In the genomic region with DNA sequence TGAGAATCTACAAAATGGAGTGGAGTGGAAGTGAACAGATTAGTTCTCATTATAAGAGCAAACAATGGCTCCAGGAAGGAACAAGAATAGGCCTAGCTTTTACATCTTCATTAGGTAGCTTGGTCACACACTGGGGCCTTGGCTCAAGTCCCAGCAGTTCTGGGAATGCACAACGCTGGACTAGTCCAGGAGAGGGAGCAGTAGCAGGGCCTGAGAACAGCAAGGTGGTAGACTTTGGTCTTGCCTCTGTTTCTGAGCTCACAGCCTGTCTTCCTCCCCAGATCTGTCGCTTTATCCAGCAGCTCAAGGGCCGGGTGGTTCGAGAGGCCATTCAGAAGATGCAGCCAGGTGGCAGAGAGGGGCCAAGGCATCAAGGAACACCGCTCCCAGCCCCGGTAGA, we compare ENCODE assay signal across 8 mouse cellular contexts. TPM values are rescaled to one million over a fixed set of nuclear protein-coding genes. Genes with fewer than 3 reads are reported as not detected.
A peak's percentile ranks its signal among the peaks of the same experiment; 100 is the strongest.
DNase-seq lines count a peak whose midpoint lies in the region; ATAC-seq and TF ChIP-seq lines count a peak whose summit lies in the region.

No protein-coding gene starts in this region.

- CTCF ChIA-PET in Patski (lab: Charles Lee), result interaction anchor here (0.7 to 2.7 kb wide), 14 partner anchors 12 to 118 kb away, joined by 3 to 19 read pairs (median 4); partner anchors contain the start of genes Gm49320, Map2k7 and Timm44

- no peaks in the 10 kb centered on the region for H3K27me3 ChIP-seq in Patski
- H3K27me3 ChIP-seq in forebrain, embryonic 11.5 days (ENCODE audit: control insufficient read depth, insufficient read depth, low read length), result no peaks in the 10 kb centered on the region; the same call in 1 of the 2 replicates
- H3K27me3 ChIP-seq in intestine, embryonic 15.5 days (replicated peaks), result no peaks in the 10 kb centered on the region
- H3K27me3 ChIP-seq in limb, embryonic 13.5 days, result no peaks in the 10 kb centered on the region
- no peaks in the 10 kb centered on the region for H3K27me3 ChIP-seq in neural tube, embryonic 13.5 days

- POLR2A ChIA-PET in Patski (lab: Charles Lee), result no interaction called here

- 65% methylated on average over 6 of the region's 6 CpGs for WGBS in forebrain, embryonic 11.5 days
- 58% methylated on average over 6 of the region's 6 CpGs for WGBS in intestine, embryonic 15.5 days
- 74% methylated on average over 6 of the region's 6 CpGs for WGBS in limb, embryonic 13.5 days
- 69% methylated on average over 6 of the region's 6 CpGs for WGBS in neural tube, embryonic 13.5 days

- H3K4me2 ChIP-seq in forebrain, embryonic 11.5 days (ENCODE audit: low read depth, low read length, severe bottlenecking), result peak overlapping the region; percentile 74
- H3K4me2 ChIP-seq in intestine, embryonic 15.5 days (replicated peaks), result peak overlapping the region; percentile 77
- H3K4me2 ChIP-seq in limb, embryonic 13.5 days (replicated peaks), result peak overlapping the region; percentile 83
- peak overlapping the region; percentile 63 for H3K4me2 ChIP-seq in neural tube, embryonic 13.5 days

- H3K27ac ChIP-seq in forebrain, embryonic 11.5 days (ENCODE audit: low read depth, low read length), result no peak overlapping the region
- 0 out of 2 replicates have a peak overlapping the region, but pooled peaks have one; percentile 29 for H3K27ac ChIP-seq in intestine, embryonic 15.5 days
- peak overlapping the region; percentile 91; the same call in 1 of the 2 replicates for H3K27ac ChIP-seq in limb, embryonic 13.5 days
- peak overlapping the region; percentile 95 for H3K27ac ChIP-seq in neural tube, embryonic 13.5 days (replicated peaks)

- DNase-seq in adrenal gland, postnatal 10 days, result peak; percentile 76
- DNase-seq in adrenal gland, postnatal 4 days (ENCODE audit: low spot score in 2 of 2), result no peak
- no peak for DNase-seq in Patski (ENCODE audit: low read depth, low spot score)
- DNase-seq in forebrain, embryonic 11.5 days (ENCODE audit: low spot score), result no peak
- DNase-seq in thymus, postnatal 36 days, result no peak

- peak overlapping the region; percentile 77 for H3K4me3 ChIP-seq in forebrain, embryonic 11.5 days (ENCODE audit: low read depth, low read length)
- H3K4me3 ChIP-seq in intestine, embryonic 15.5 days (replicated peaks), result peak overlapping the region; percentile 99
- peak overlapping the region; percentile 79 for H3K4me3 ChIP-seq in limb, embryonic 13.5 days
- peak overlapping the region; percentile 85 for H3K4me3 ChIP-seq in neural tube, embryonic 13.5 days

- H3K9ac ChIP-seq in forebrain, embryonic 11.5 days (ENCODE audit: low read length), result no peak overlapping the region; the same call in 1 of the 2 replicates
- H3K9ac ChIP-seq in intestine, embryonic 15.5 days, result no peak overlapping the region; the same call in 1 of the 2 replicates
- H3K9ac ChIP-seq in limb, embryonic 13.5 days, result peak overlapping the region; percentile 88; the same call in 1 of the 2 replicates
- peak overlapping the region; percentile 90 for H3K9ac ChIP-seq in neural tube, embryonic 13.5 days

- no peak for TF ChIP-seq CTCF in Patski (IDR thresholded peaks at IDR 0.05)

- no peaks in the 10 kb centered on the region for H3K9me3 ChIP-seq in forebrain, embryonic 11.5 days (ENCODE audit: control insufficient read depth, low read length)
- H3K9me3 ChIP-seq in intestine, embryonic 15.5 days, result no peaks in the 10 kb centered on the region
- no peaks in the 10 kb centered on the region for H3K9me3 ChIP-seq in limb, embryonic 13.5 days
- no peaks in the 10 kb centered on the region for H3K9me3 ChIP-seq in neural tube, embryonic 13.5 days

- peaks cover 4% of the 10 kb centered on the region; the same call in 1 of the 2 replicates for H3K36me3 ChIP-seq in forebrain, embryonic 11.5 days (ENCODE audit: control insufficient read depth, insufficient read depth, low read length)
- H3K36me3 ChIP-seq in intestine, embryonic 15.5 days, result peaks cover 21% of the 10 kb centered on the region
- H3K36me3 ChIP-seq in limb, embryonic 13.5 days, result peaks cover 40% of the 10 kb centered on the region
- peaks cover 42% of the 10 kb centered on the region for H3K36me3 ChIP-seq in neural tube, embryonic 13.5 days

- H3K4me1 ChIP-seq in forebrain, embryonic 11.5 days (replicated peaks; ENCODE audit: control insufficient read depth, insufficient read depth, low read length), result peaks cover 21% of the 10 kb centered on the region
- peaks cover 39% of the 10 kb centered on the region for H3K4me1 ChIP-seq in intestine, embryonic 15.5 days (replicated peaks)
- peaks cover 48% of the 10 kb centered on the region for H3K4me1 ChIP-seq in limb, embryonic 13.5 days
- H3K4me1 ChIP-seq in neural tube, embryonic 13.5 days (replicated peaks), result peaks cover 60% of the 10 kb centered on the region

- in situ Hi-C loops in Patski (cut with MboI; ENCODE audit: low pct_unique_long_range_greater_than_20kb), result loop anchor here (5.0 kb wide), 1 partner anchor 118 kb away; no protein-coding TSS in a partner anchor

- peak; percentile 51 for ATAC-seq in Patski
- no peak for ATAC-seq in forebrain, embryonic 11.5 days (replicated peaks; ENCODE audit: low FRiP score)
- no peak for ATAC-seq in intestine, embryonic 15.5 days
- no peak for ATAC-seq in limb, embryonic 13.5 days (ENCODE audit: low FRiP score, low read depth)
- no peak for ATAC-seq in neural tube, embryonic 13.5 days (ENCODE audit: low read depth)

RNA-seq across cellular contexts. Expression of gene Snapc2, which starts 1.1 kb away (rescaled TPM):
- 10 to 100 TPM; 21.7 to 24.4 TPM for total RNA-seq in adrenal gland, postnatal 10 days (2021)
- total RNA-seq in adrenal gland, postnatal 4 days (2021), result 10 to 100 TPM; 35.5 to 37.3 TPM
- 42.7 TPM for polyA plus RNA-seq in Patski (2021)
- polyA plus RNA-seq in forebrain, embryonic 11.5 days (2014; fragmentation: Nextera tagmentation; extraction: Ambion mirVana), result 64.4 and 77.5 TPM in 2 replicates
- 46.0 and 46.2 TPM in 2 replicates for polyA plus RNA-seq in intestine, embryonic 15.5 days (2015; fragmentation: Nextera tagmentation; extraction: Ambion mirVana)
- polyA plus RNA-seq in limb, embryonic 13.5 days (2015; fragmentation: Nextera tagmentation; extraction: Ambion mirVana), result 63.8 and 68.4 TPM in 2 replicates
- polyA plus RNA-seq in neural tube, embryonic 13.5 days (2015; fragmentation: Nextera tagmentation; extraction: Ambion mirVana), result 58.5 and 59.0 TPM in 2 replicates

RNA-seq across cellular contexts. Expression of gene Ctxn1, which starts 5.1 kb away (rescaled TPM):
- total RNA-seq in adrenal gland, postnatal 10 days (2021), result 10 to 100 TPM; 11.0 to 14.7 TPM
- total RNA-seq in adrenal gland, postnatal 4 days (2021), result 10 to 100 TPM; 25.9 to 42.7 TPM
- polyA plus RNA-seq in Patski (2021), result 81.0 TPM
- 153 and 167 TPM in 2 replicates for polyA plus RNA-seq in forebrain, embryonic 11.5 days (2014; fragmentation: Nextera tagmentation; extraction: Ambion mirVana)
- polyA plus RNA-seq in intestine, embryonic 15.5 days (2015; fragmentation: Nextera tagmentation; extraction: Ambion mirVana), result 63.1 and 63.9 TPM in 2 replicates
- 91.7 and 93.9 TPM in 2 replicates for polyA plus RNA-seq in limb, embryonic 13.5 days (2015; fragmentation: Nextera tagmentation; extraction: Ambion mirVana)
- polyA plus RNA-seq in neural tube, embryonic 13.5 days (2015; fragmentation: Nextera tagmentation; extraction: Ambion mirVana), result 276 and 301 TPM in 2 replicates

RNA-seq across cellular contexts. Expression of gene Tgfbr3l, which starts 6.0 kb away (rescaled TPM):
- total RNA-seq in adrenal gland, postnatal 10 days (2021), result 10 to 100 TPM; 10.5 to 20.2 TPM
- 10 to 100 TPM; 42.4 to 49.1 TPM for total RNA-seq in adrenal gland, postnatal 4 days (2021)
- polyA plus RNA-seq in Patski (2021), result 4.6 TPM
- polyA plus RNA-seq in forebrain, embryonic 11.5 days (2014; fragmentation: Nextera tagmentation; extraction: Ambion mirVana), result 3.3 and 4.0 TPM in 2 replicates
- 2.3 and 3.0 TPM in 2 replicates for polyA plus RNA-seq in intestine, embryonic 15.5 days (2015; fragmentation: Nextera tagmentation; extraction: Ambion mirVana)
- polyA plus RNA-seq in limb, embryonic 13.5 days (2015; fragmentation: Nextera tagmentation; extraction: Ambion mirVana), result 4.6 and 5.7 TPM in 2 replicates
- 3.3 and 7.0 TPM in 2 replicates for polyA plus RNA-seq in neural tube, embryonic 13.5 days (2015; fragmentation: Nextera tagmentation; extraction: Ambion mirVana)

RNA-seq across cellular contexts. Expression of gene Gm49320, which starts 15.3 kb away (rescaled TPM):
- total RNA-seq in adrenal gland, postnatal 10 days (2021), result 1 to 10 TPM in 1 of 2 experiments, not detected in 1; 2.4 TPM
- 1 to 10 TPM; 4.4 to 6.0 TPM for total RNA-seq in adrenal gland, postnatal 4 days (2021)
- polyA plus RNA-seq in Patski (2021), result not detected
- 0.88 and 0.90 TPM in 2 replicates for polyA plus RNA-seq in forebrain, embryonic 11.5 days (2014; fragmentation: Nextera tagmentation; extraction: Ambion mirVana)
- polyA plus RNA-seq in intestine, embryonic 15.5 days (2015; fragmentation: Nextera tagmentation; extraction: Ambion mirVana), result 0.34 and 0.87 TPM in 2 replicates
- polyA plus RNA-seq in limb, embryonic 13.5 days (2015; fragmentation: Nextera tagmentation; extraction: Ambion mirVana), result 1.3 and 2.4 TPM in 2 replicates
- 1.6 and 1.9 TPM in 2 replicates for polyA plus RNA-seq in neural tube, embryonic 13.5 days (2015; fragmentation: Nextera tagmentation; extraction: Ambion mirVana)

RNA-seq across cellular contexts. Expression of gene Map2k7, which starts 15.5 kb away (rescaled TPM):
- total RNA-seq in adrenal gland, postnatal 10 days (2021), result 10 to 100 TPM; 78.2 to 79.0 TPM
- total RNA-seq in adrenal gland, postnatal 4 days (2021), result 100 to 1,000 TPM; 121 to 129 TPM
- polyA plus RNA-seq in Patski (2021), result 63.2 TPM
- 14.1 and 19.5 TPM in 2 replicates for polyA plus RNA-seq in forebrain, embryonic 11.5 days (2014; fragmentation: Nextera tagmentation; extraction: Ambion mirVana)
- polyA plus RNA-seq in intestine, embryonic 15.5 days (2015; fragmentation: Nextera tagmentation; extraction: Ambion mirVana), result 24.1 and 25.3 TPM in 2 replicates
- polyA plus RNA-seq in limb, embryonic 13.5 days (2015; fragmentation: Nextera tagmentation; extraction: Ambion mirVana), result 29.3 and 29.9 TPM in 2 replicates
- polyA plus RNA-seq in neural tube, embryonic 13.5 days (2015; fragmentation: Nextera tagmentation; extraction: Ambion mirVana), result 36.9 and 38.9 TPM in 2 replicates

Comparison
In these comparisons a context has a peak if more than half of its experiments do, and no peak if none do; other contexts are left out.
1. H3K9ac ChIP-seq: peak in limb, embryonic 13.5 days (single experiment) and neural tube, embryonic 13.5 days (single experiment); none in forebrain, embryonic 11.5 days (single experiment) and intestine, embryonic 15.5 days (single experiment).
2. Peak in every context shown above with its lines, with median percentiles within 50 percentile points of each other: H3K4me2 ChIP-seq and H3K4me3 ChIP-seq.